Mouse (Mus musculus) spleen, adult 2 months (tissue): ENCODE measurements around the gene Erc2. TPM values are rescaled to one million over a fixed set of nuclear protein-coding genes. Genes with fewer than 3 reads are reported as not detected.

Source experiments
- DNase-seq, 2 experiments: peaks; one replicate each; pipeline versions ENCODE4 v3.0.0 to v3.0.0-alpha.2; 2012 to 2021; ENCODE audit warnings: low spot score in 2 of 2, low read depth in 1 of 2
- H3K27ac ChIP-seq: fragments of 200-500 bp; 2 replicates; pipeline ENCODE4 v1.5.1; 2012; ENCODE audit warnings: low read length, inconsistent platforms; ENCODE audit not compliant: insufficient read depth
- H3K27me3 ChIP-seq: fragments of 200-500 bp; 2 replicates; pipeline ENCODE4 v1.6.1; 2012; ENCODE audit warnings: mild to moderate bottlenecking, moderate library complexity, low read length, inconsistent platforms; ENCODE audit not compliant: control insufficient read depth, insufficient read depth
- H3K36me3 ChIP-seq: fragments of 200-500 bp; 2 replicates; pipeline ENCODE4 v1.6.1; 2012; ENCODE audit warnings: mild to moderate bottlenecking, low read length, inconsistent platforms; ENCODE audit not compliant: control insufficient read depth, insufficient read depth
- H3K4me1 ChIP-seq: fragments of 200-500 bp; 2 replicates; pipeline ENCODE4 v1.6.1; 2011; ENCODE audit warnings: inconsistent platforms; ENCODE audit not compliant: control insufficient read depth, insufficient read depth, insufficient read length
- H3K4me3 ChIP-seq: fragments of 200-500 bp; 2 replicates; pipeline ENCODE4 v1.5.1; 2011; ENCODE audit warnings: mild to moderate bottlenecking, inconsistent platforms; ENCODE audit not compliant: insufficient read depth, insufficient read length; ENCODE audit errors: extremely low read depth
- CTCF ChIP-seq: fragments of 200-500 bp; IDR thresholded peaks from 2 replicates; pipeline ENCODE4 v1.5.1; 2011; ENCODE audit warnings: mild to moderate bottlenecking, inconsistent platforms; ENCODE audit not compliant: insufficient read depth, insufficient read length, insufficient replicate concordance; ENCODE audit errors: extremely low read depth
- POLR2A ChIP-seq: fragments of 200-500 bp; IDR thresholded peaks from 2 replicates; pipeline ENCODE4 v1.6.1; 2011; ENCODE audit warnings: low read depth, low read length, inconsistent platforms
- WGBS: fragments of 180-500 bp; shearing (Covaris S2); methylation state at CpG from one replicate; pipeline ENCODE4 v1.1.7; 2018; 5-methylcytosine and 5-hydroxymethylcytosine counted together
- polyA plus RNA-seq: library from polyadenylated mRNA; depleted of rRNA; stranded (reverse); fragments of >200 nt; gene quantifications from 2 replicates; pipeline ENCODE4 v1.2.3, GENCODE M21; 2012

The Erc2 gene
- polyA plus RNA-seq, 1 experiment: 0.11 TPM

- TF ChIP-seq POLR2A: no peak
- TF ChIP-seq CTCF: no peak
- WGBS: 79% methylated on average over 4 of the region's 4 CpGs
Observed at GRCm38 (mm10) chr14:27661466-27661865, 39.2 kb downstream of the Erc2 start.

GRCm38 (mm10) chr14:27662251-27662650, 40.0 kb downstream of the Erc2 start:
- DNase-seq: no peak
- TF ChIP-seq CTCF (no peak), POLR2A (no peak)
- no peaks in the 10 kb centered on the region for H3K27me3 ChIP-seq
- H3K36me3 ChIP-seq: no peaks in the 10 kb centered on the region
- no peak overlapping the region for H3K27ac ChIP-seq
- no peaks in the 10 kb centered on the region for H3K4me1 ChIP-seq
- no peak overlapping the region for H3K4me3 ChIP-seq

More at GRCm38 (mm10) chr14:27661466-27661865, 39.2 kb downstream of the Erc2 start:
- Histone ChIP-seq H3K4me1 (no peaks in the 10 kb centered on the region), H3K4me3 (no peak overlapping the region), H3K36me3 (no peaks in the 10 kb centered on the region), H3K27ac (no peak overlapping the region), H3K27me3 (no peaks in the 10 kb centered on the region)
- DNase-seq: no peak

- Histone ChIP-seq H3K27ac (no peak overlapping the region), H3K27me3 (no peaks in the 10 kb centered on the region), H3K4me1 (no peaks in the 10 kb centered on the region), H3K4me3 (no peak overlapping the region), H3K36me3 (no peaks in the 10 kb centered on the region)
- TF ChIP-seq CTCF (no peak), POLR2A (no peak)
- no peak for DNase-seq
- 84% methylated on average over 11 of the region's 11 CpGs for WGBS
Observed at GRCm38 (mm10) chr14:27667016-27667852, 45.0 kb downstream of the Erc2 start.

- 75% methylated on average over 6 of the region's 6 CpGs for WGBS
- DNase-seq: no peak
- Histone ChIP-seq H3K27me3 (no peaks in the 10 kb centered on the region), H3K27ac (no peak overlapping the region), H3K36me3 (no peaks in the 10 kb centered on the region), H3K4me1 (no peaks in the 10 kb centered on the region), H3K4me3 (no peak overlapping the region)
- no peak for TF ChIP-seq POLR2A
- no peak for TF ChIP-seq CTCF
Observed at GRCm38 (mm10) chr14:27668151-27668550, 45.9 kb downstream of the Erc2 start.

- TF ChIP-seq CTCF (no peak), POLR2A (no peak)
- no peak overlapping the region for H3K4me3 ChIP-seq
- 86% methylated on average over 3 of the region's 3 CpGs for WGBS
Observed at GRCm38 (mm10) chr14:27669939-27670338, 47.7 kb downstream of the Erc2 start.

GRCm38 (mm10) chr14:27672761-27673160, 50.5 kb downstream of the Erc2 start:
- no peak overlapping the region for H3K4me3 ChIP-seq
- no peaks in the 10 kb centered on the region for H3K4me1 ChIP-seq
- WGBS: 88% methylated on average over 7 of the region's 7 CpGs
- no peak for DNase-seq
- TF ChIP-seq POLR2A (no peak), CTCF (no peak)
- no peaks in the 10 kb centered on the region for H3K27me3 ChIP-seq
- H3K27ac ChIP-seq: no peak overlapping the region
- H3K36me3 ChIP-seq: no peaks in the 10 kb centered on the region

More at GRCm38 (mm10) chr14:27669939-27670338, 47.7 kb downstream of the Erc2 start:
- DNase-seq: no peak
- no peaks in the 10 kb centered on the region for H3K4me1 ChIP-seq
- no peaks in the 10 kb centered on the region for H3K36me3 ChIP-seq
- H3K27me3 ChIP-seq: no peaks in the 10 kb centered on the region
- H3K27ac ChIP-seq: no peak overlapping the region

GRCm38 (mm10) chr14:27674096-27674495, 51.9 kb downstream of the Erc2 start:
- no peak for DNase-seq
- H3K4me3 ChIP-seq: no peak overlapping the region
- H3K27ac ChIP-seq: no peak overlapping the region
- WGBS: 85% methylated on average over 4 of the region's 4 CpGs
- TF ChIP-seq CTCF (no peak), POLR2A (no peak)
- no peaks in the 10 kb centered on the region for H3K4me1 ChIP-seq
- no peaks in the 10 kb centered on the region for H3K27me3 ChIP-seq
- H3K36me3 ChIP-seq: no peaks in the 10 kb centered on the region
